8 mouse cellular contexts compared by ENCODE assay signal in the genomic region with DNA sequence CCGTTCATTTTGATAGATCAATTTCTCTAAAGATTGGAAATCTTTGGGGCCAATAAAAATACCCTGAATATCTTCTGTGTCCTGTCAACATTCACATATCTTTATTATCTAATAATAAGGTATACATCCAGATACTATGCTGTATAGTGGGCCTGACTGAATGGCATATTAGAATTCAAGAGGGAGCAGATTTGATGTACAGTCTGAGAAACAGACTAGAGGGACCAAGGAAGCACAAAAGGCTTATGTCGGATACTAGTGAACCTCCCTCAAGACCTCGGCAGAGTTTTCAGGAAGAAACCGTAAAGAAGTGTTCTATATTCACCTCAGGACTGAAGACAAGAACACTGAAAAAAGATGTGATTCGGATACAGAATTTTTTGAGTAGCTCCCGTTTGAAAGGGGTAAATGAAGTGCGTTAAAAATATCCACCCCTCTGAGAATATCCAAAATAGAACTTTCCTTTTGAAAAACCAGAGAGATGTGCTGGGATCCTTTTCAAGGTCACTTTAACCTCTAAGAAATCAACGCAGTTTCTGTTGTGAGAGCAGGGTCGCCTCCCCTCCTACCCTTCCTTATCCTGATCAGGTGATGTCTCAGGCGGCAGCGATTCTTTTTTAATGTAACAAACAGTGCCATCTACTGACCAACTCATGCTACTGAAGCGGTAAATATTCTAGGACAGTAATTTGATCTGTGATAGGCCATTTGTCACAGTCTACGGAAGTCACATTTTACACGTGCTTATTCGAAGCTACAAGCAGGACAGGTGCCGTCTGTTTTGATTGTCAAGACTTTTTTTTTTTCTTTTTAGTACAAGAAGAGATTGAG.
DNase-seq lines count a peak whose midpoint lies in the region; ATAC-seq and TF ChIP-seq lines count a peak whose summit lies in the region.

No protein-coding gene starts in this region.

- H3K79me2 ChIP-seq in C2C12 (ENCODE audit: control insufficient read depth, insufficient read depth): no peaks in the 10 kb centered on the region

- no peak overlapping the region for H3K9ac ChIP-seq in embryonic facial prominence, embryonic 11.5 days (replicated peaks; ENCODE audit: low read length)
- 0 out of 2 replicates have a peak overlapping the region, but pooled peaks have one; percentile 12 for H3K9ac ChIP-seq in heart, embryonic 13.5 days
- H3K9ac ChIP-seq in kidney, embryonic 15.5 days: no peak overlapping the region
- no peak overlapping the region for H3K9ac ChIP-seq in limb, embryonic 14.5 days (ENCODE audit: low read depth, low read length, severe bottlenecking)

- no peak overlapping the region; the same call in 1 of the 2 replicates for H3K4me2 ChIP-seq in embryonic facial prominence, embryonic 11.5 days (ENCODE audit: low read depth, low read length)
- peak overlapping the region; percentile 58 for H3K4me2 ChIP-seq in heart, embryonic 13.5 days
- peak overlapping the region; percentile 46 for H3K4me2 ChIP-seq in kidney, embryonic 15.5 days
- peak overlapping the region; percentile 15; the same call in 1 of the 2 replicates for H3K4me2 ChIP-seq in limb, embryonic 14.5 days (replicated peaks; ENCODE audit: low read depth, low read length, severe bottlenecking)

- no peaks in the 10 kb centered on the region for H3K36me3 ChIP-seq in C2C12 (ENCODE audit: control insufficient read depth, insufficient read depth)
- no peaks in the 10 kb centered on the region for H3K36me3 ChIP-seq in embryonic facial prominence, embryonic 11.5 days (replicated peaks; ENCODE audit: control insufficient read depth, insufficient read depth, low read depth, low read length)
- no peaks in the 10 kb centered on the region for H3K36me3 ChIP-seq in heart, embryonic 13.5 days
- no peaks in the 10 kb centered on the region for H3K36me3 ChIP-seq in kidney, embryonic 15.5 days
- no peaks in the 10 kb centered on the region for H3K36me3 ChIP-seq in limb, embryonic 14.5 days (ENCODE audit: control insufficient read depth, insufficient read depth, low read length)
- H3K36me3 ChIP-seq in testis, adult 2 months (ENCODE audit: control insufficient read depth, insufficient read depth, low read length): no peaks in the 10 kb centered on the region

- ATAC-seq in embryonic facial prominence, embryonic 11.5 days (replicated peaks; ENCODE audit: insufficient number of reproducible peaks, low FRiP score, low TSS enrichment, low read depth): peak; percentile 72
- ATAC-seq in heart, embryonic 13.5 days (ENCODE audit: extremely low read depth, insufficient number of reproducible peaks, low FRiP score, low TSS enrichment): no peak
- peak; percentile 82 for ATAC-seq in kidney, embryonic 15.5 days (replicated peaks; ENCODE audit: low FRiP score)
- peak; percentile 78 for ATAC-seq in limb, embryonic 14.5 days (ENCODE audit: low FRiP score, low read depth)

- no peak for TF ChIP-seq POLR2A in limb, embryonic 14.5 days (IDR thresholded peaks at IDR 0.05; ENCODE audit: borderline replicate concordance, extremely low read depth, insufficient read depth, insufficient read length)
- no peak for TF ChIP-seq POLR2A in testis, adult 2 months (IDR thresholded peaks at IDR 0.05; ENCODE audit: control insufficient read depth, low read depth, low read length)

- TF ChIP-seq CTCF in C2C12 (IDR thresholded peaks at IDR 0.05; ENCODE audit: control insufficient read depth, insufficient read depth, insufficient read length): peak; percentile 13
- TF ChIP-seq CTCF in testis, adult 2 months (IDR thresholded peaks at IDR 0.05; ENCODE audit: control insufficient read depth, insufficient read depth, insufficient replicate concordance, low read depth, low read length): peak; percentile 30; the same call in 1 of the 2 replicates

- no peak overlapping the region for H3K27ac ChIP-seq in embryonic facial prominence, embryonic 11.5 days (replicated peaks; ENCODE audit: low read depth, low read length)
- no peak overlapping the region for H3K27ac ChIP-seq in heart, embryonic 13.5 days (replicated peaks)
- H3K27ac ChIP-seq in kidney, embryonic 15.5 days: no peak overlapping the region
- H3K27ac ChIP-seq in limb, embryonic 14.5 days (replicated peaks; ENCODE audit: low read depth, low read length): no peak overlapping the region
- no peak overlapping the region for H3K27ac ChIP-seq in testis, adult 2 months (ENCODE audit: control insufficient read depth, insufficient read depth, low read depth, low read length)

- DNase-seq in adrenal gland, postnatal 14 days: peak; percentile 55
- DNase-seq in embryonic facial prominence, embryonic 11.5 days (ENCODE audit: low spot score): peak; percentile 89
- DNase-seq in limb, embryonic 14.5 days (ENCODE audit: low spot score): peak; percentile 88
- peak; percentile 19 for DNase-seq in naive thymus-derived CD4-positive, alpha-beta T cell, adult 2 months (ENCODE audit: low read depth)

- no peak overlapping the region for H3ac ChIP-seq in C2C12 (ENCODE audit: control insufficient read depth, insufficient read length, low read depth)

- H3K27me3 ChIP-seq in C2C12 (ENCODE audit: control insufficient read depth, insufficient read depth, insufficient read length): no peaks in the 10 kb centered on the region
- no peaks in the 10 kb centered on the region for H3K27me3 ChIP-seq in embryonic facial prominence, embryonic 11.5 days (ENCODE audit: control insufficient read depth, insufficient read depth, low read length)
- H3K27me3 ChIP-seq in heart, embryonic 13.5 days (replicated peaks): no peaks in the 10 kb centered on the region
- no peaks in the 10 kb centered on the region for H3K27me3 ChIP-seq in kidney, embryonic 15.5 days
- no peaks in the 10 kb centered on the region for H3K27me3 ChIP-seq in limb, embryonic 14.5 days (ENCODE audit: control insufficient read depth, insufficient read depth, low read length)
- H3K27me3 ChIP-seq in testis, adult 2 months (ENCODE audit: control insufficient read depth, insufficient read depth, low read length): no peaks in the 10 kb centered on the region

- no peaks in the 10 kb centered on the region for H3K4me1 ChIP-seq in embryonic facial prominence, embryonic 11.5 days (ENCODE audit: control insufficient read depth, insufficient read depth, low read length)
- H3K4me1 ChIP-seq in heart, embryonic 13.5 days: peaks cover 6% of the 10 kb centered on the region
- H3K4me1 ChIP-seq in kidney, embryonic 15.5 days: peaks cover 4% of the 10 kb centered on the region; the same call in 1 of the 2 replicates
- H3K4me1 ChIP-seq in limb, embryonic 14.5 days (ENCODE audit: control insufficient read depth, insufficient read depth, low read length): no peaks in the 10 kb centered on the region
- H3K4me1 ChIP-seq in testis, adult 2 months (ENCODE audit: control insufficient read depth, insufficient read depth, low read length): no peaks in the 10 kb centered on the region

- H3K79me3 ChIP-seq in C2C12 (ENCODE audit: low read depth): no peaks in the 10 kb centered on the region

- no peak overlapping the region for H3K4me3 ChIP-seq in C2C12 (ENCODE audit: insufficient read depth, poor library complexity, severe bottlenecking)
- H3K4me3 ChIP-seq in embryonic facial prominence, embryonic 11.5 days (ENCODE audit: low read depth, low read length): no peak overlapping the region
- H3K4me3 ChIP-seq in heart, embryonic 13.5 days: peak overlapping the region; percentile 32; the same call in 1 of the 2 replicates
- peak overlapping the region; percentile 14; the same call in 1 of the 2 replicates for H3K4me3 ChIP-seq in kidney, embryonic 15.5 days (replicated peaks)
- no peak overlapping the region for H3K4me3 ChIP-seq in limb, embryonic 14.5 days (replicated peaks; ENCODE audit: low read length)
- no peak overlapping the region; the same call in 1 of the 2 replicates for H3K4me3 ChIP-seq in testis, adult 2 months (ENCODE audit: control insufficient read depth, low read depth, low read length)

- 22% methylated on average over 16 of the region's 16 CpGs for WGBS in embryonic facial prominence, embryonic 11.5 days
- 25% methylated on average over 16 of the region's 16 CpGs for WGBS in heart, embryonic 13.5 days
- WGBS in kidney, embryonic 15.5 days: 24% methylated on average over 16 of the region's 16 CpGs
- WGBS in limb, embryonic 14.5 days: 22% methylated on average over 16 of the region's 16 CpGs

- no peaks in the 10 kb centered on the region for H3K9me3 ChIP-seq in embryonic facial prominence, embryonic 11.5 days (replicated peaks; ENCODE audit: control insufficient read depth, low read length)
- H3K9me3 ChIP-seq in heart, embryonic 13.5 days: no peaks in the 10 kb centered on the region
- no peaks in the 10 kb centered on the region for H3K9me3 ChIP-seq in kidney, embryonic 15.5 days (replicated peaks)
- H3K9me3 ChIP-seq in limb, embryonic 14.5 days (ENCODE audit: control insufficient read depth, low read length): no peaks in the 10 kb centered on the region

TF ChIP-seq in C2C12, 6 proteins besides CTCF, POLR2A, EP300 and RAD21:
- TF ChIP-seq MYOG (IDR thresholded peaks at IDR 0.05; ENCODE audit: control insufficient read depth, extremely low read depth, insufficient read length) (no peak), USF1 (IDR thresholded peaks at IDR 0.05; ENCODE audit: low read depth) (peak; percentile 61), MAX (IDR thresholded peaks at IDR 0.05) (peak; percentile 51)

Comparison
In these comparisons a context has a peak if more than half of its experiments do, and no peak if none do; other contexts are left out.
1. H3K4me3 ChIP-seq: peak in heart, embryonic 13.5 days (single experiment) and kidney, embryonic 15.5 days (single experiment); none in C2C12 (single experiment), embryonic facial prominence, embryonic 11.5 days (single experiment), limb, embryonic 14.5 days (single experiment) and testis, adult 2 months (single experiment).
2. DNase-seq: peak in every context shown above with its lines; median percentile 89 in embryonic facial prominence, embryonic 11.5 days; 88 in limb, embryonic 14.5 days; 55 in adrenal gland, postnatal 14 days; 19 in naive thymus-derived CD4-positive, alpha-beta T cell, adult 2 months.